Mouse (Mus musculus): ENCODE measurements around the gene Tbx19. TPM values are rescaled to one million over a fixed set of nuclear protein-coding genes. Genes with fewer than 3 reads are reported as not detected.

Tbx19 gene
- polyA plus RNA-seq, 1 experiment = 0.01 TPM

DNA sequence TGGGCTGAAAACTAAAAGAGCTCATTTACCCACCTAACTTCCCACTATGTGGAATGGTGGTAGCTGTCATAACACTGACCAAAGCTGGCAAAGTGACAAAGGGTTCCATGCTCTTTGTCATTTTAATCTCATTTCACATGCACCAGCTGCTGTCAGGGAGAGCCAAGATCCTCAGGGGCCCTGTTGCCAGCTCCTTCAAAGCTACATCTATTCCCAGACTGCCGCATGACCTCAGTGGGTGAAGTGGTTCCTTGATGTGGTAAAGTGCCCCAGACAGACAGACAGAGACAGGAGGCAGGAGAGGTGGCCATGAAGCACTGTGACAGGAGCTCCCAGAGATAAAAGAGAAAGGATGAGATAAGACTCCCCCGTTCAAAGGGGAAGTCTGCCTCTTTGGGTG lies 49.9 kb downstream of the Tbx19 start:
- no peaks in the 10 kb centered on the region for H3K9me3 ChIP-seq (ENCODE audit: control insufficient read depth, low read length)
- peaks cover 69% of the 10 kb centered on the region for H3K4me1 ChIP-seq (ENCODE audit: control insufficient read depth)
- no peak for TF ChIP-seq TAL1 (IDR thresholded peaks at IDR 0.05; ENCODE audit: low read length)
- no peak for TF ChIP-seq GATA1 (IDR thresholded peaks at IDR 0.05; ENCODE audit: low read length)
- H3K36me3 ChIP-seq (ENCODE audit: control insufficient read depth) = no peaks in the 10 kb centered on the region
- H3K4me3 ChIP-seq (replicated peaks) = no peak overlapping the region
- peaks cover 15% of the 10 kb centered on the region for H3K27me3 ChIP-seq (ENCODE audit: control insufficient read depth)

DNA sequence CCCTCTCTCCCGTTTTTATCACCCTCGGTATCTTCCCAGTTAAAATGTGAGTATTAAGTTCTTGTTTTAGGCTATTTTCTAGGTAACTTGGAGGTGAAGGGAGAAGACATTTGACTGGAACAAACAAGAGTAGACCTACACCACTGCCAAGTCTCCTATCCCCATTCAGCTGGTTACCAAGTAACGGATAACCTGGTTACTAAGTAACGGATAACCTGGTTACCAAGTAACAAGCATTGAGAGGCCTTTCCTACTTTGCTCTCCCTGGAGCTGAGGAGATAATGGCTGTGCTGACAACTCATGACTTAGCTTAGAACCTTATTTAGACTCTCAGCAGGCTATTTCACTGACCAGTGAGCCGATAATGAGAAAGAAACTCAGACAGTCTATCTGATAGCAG lies 51.4 kb downstream of the Tbx19 start:
- H3K4me1 ChIP-seq (ENCODE audit: control insufficient read depth) = peaks cover 69% of the 10 kb centered on the region
- H3K36me3 ChIP-seq (ENCODE audit: control insufficient read depth) = no peaks in the 10 kb centered on the region
- TF ChIP-seq TAL1 (IDR thresholded peaks at IDR 0.05; ENCODE audit: low read length) (no peak), GATA1 (IDR thresholded peaks at IDR 0.05; ENCODE audit: low read length) (no peak)
- H3K27me3 ChIP-seq (ENCODE audit: control insufficient read depth) = peaks cover 15% of the 10 kb centered on the region
- H3K4me3 ChIP-seq (replicated peaks) = no peak overlapping the region
- no peaks in the 10 kb centered on the region for H3K9me3 ChIP-seq (ENCODE audit: control insufficient read depth, low read length)

DNA sequence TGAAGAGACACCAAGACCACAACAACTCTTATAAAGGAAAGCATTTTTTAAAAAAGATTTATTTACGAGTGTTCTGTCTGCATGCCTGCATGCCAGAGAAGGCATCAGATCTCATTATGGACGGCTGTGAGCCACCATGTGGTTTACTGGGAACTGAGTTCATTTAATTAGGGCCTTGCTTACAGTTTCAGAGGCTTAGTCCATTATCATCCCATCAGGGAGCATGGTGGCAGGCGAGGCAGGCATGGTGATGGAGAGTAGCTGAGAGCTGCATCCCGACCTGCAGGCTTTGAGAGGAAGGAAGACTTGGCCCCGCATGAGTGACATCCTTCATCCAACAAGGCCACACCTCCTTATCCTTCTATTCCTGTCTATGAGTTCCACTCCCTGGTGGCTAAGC lies 52.1 kb downstream of the Tbx19 start:
- peaks cover 12% of the 10 kb centered on the region for H3K27me3 ChIP-seq (ENCODE audit: control insufficient read depth)
- no peak overlapping the region for H3K4me3 ChIP-seq (replicated peaks)
- no peak for TF ChIP-seq TAL1 (IDR thresholded peaks at IDR 0.05; ENCODE audit: low read length)
- no peak for TF ChIP-seq GATA1 (IDR thresholded peaks at IDR 0.05; ENCODE audit: low read length)
- H3K36me3 ChIP-seq (ENCODE audit: control insufficient read depth) = no peaks in the 10 kb centered on the region
- H3K9me3 ChIP-seq (ENCODE audit: control insufficient read depth, low read length) = no peaks in the 10 kb centered on the region
- H3K4me1 ChIP-seq (ENCODE audit: control insufficient read depth) = peaks cover 68% of the 10 kb centered on the region

DNA sequence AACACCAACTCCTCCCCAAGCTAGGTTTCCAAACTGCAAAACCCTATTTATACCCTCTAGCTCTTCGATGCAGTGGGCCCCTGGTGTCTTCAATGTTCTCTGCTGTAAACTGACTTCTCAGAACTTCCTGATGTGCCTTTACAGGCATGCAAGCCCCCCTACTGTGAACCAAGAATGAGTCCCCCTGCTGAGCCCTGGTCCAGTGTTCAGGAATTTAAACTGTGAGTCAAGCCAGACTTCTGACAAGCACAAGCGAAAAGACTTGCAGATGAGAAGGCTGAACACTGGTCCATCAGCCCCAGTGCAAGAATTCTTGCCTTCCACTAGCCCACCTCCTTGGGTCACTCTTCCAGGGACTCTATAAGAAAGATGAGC lies 54.6 kb downstream of the Tbx19 start:
- H3K4me1 ChIP-seq (ENCODE audit: control insufficient read depth) = peaks cover 67% of the 10 kb centered on the region
- no peaks in the 10 kb centered on the region for H3K9me3 ChIP-seq (ENCODE audit: control insufficient read depth, low read length)
- no peaks in the 10 kb centered on the region for H3K36me3 ChIP-seq (ENCODE audit: control insufficient read depth)
- TF ChIP-seq GATA1 (IDR thresholded peaks at IDR 0.05; ENCODE audit: low read length) (no peak), TAL1 (IDR thresholded peaks at IDR 0.05; ENCODE audit: low read length) (no peak)
- H3K4me3 ChIP-seq (replicated peaks) = peak overlapping the region; percentile 7
- no peaks in the 10 kb centered on the region; the same call in 1 of the 2 replicates for H3K27me3 ChIP-seq (ENCODE audit: control insufficient read depth)

DNA sequence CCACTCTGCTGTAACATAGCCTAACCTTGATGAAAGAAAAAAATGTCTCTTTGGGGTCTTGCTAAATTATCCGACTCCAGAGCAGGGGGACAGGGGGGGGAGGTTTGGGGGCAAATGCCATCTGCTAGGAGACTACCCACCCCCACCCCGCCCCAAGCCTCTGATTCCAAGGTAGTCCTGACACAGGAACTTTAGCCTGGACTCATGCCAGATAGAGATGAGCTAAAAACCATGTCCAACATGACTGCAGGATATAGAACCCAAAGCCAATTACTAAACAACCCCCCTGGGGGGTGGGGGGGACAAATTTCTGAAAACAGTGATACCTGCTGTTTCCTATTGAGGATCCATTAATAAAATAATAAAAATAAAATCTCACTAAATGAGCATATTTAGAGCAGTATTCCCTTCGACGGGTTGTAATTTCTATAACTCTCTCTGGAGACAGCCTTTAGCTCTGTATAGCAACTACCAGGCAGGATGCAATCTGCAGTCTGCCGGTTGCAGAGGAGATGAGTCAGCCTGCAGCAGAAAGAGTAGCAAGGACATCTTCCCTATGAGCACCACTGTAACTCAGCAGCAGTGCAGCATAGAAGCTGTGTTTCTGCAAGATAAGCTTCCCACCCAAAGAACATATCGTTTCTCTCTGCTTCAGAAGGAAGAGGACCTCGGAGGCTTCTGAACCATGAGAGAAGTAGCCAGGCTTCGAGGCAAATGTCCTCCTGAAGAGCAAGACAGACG lies 55.1 kb downstream of the Tbx19 start:
- Histone ChIP-seq H3K36me3 (ENCODE audit: control insufficient read depth) (no peaks in the 10 kb centered on the region), H3K4me3 (replicated peaks) (peak overlapping the region; percentile 52), H3K4me1 (ENCODE audit: control insufficient read depth) (peaks cover 61% of the 10 kb centered on the region), H3K27me3 (ENCODE audit: control insufficient read depth) (no peaks in the 10 kb centered on the region; the same call in 1 of the 2 replicates), H3K9me3 (ENCODE audit: control insufficient read depth, low read length) (no peaks in the 10 kb centered on the region)
- peak; percentile 24; the same call in 1 of the 2 replicates for TF ChIP-seq GATA1 (IDR thresholded peaks at IDR 0.05; ENCODE audit: low read length)
- peak; percentile 73 for TF ChIP-seq TAL1 (IDR thresholded peaks at IDR 0.05; ENCODE audit: low read length)

DNA sequence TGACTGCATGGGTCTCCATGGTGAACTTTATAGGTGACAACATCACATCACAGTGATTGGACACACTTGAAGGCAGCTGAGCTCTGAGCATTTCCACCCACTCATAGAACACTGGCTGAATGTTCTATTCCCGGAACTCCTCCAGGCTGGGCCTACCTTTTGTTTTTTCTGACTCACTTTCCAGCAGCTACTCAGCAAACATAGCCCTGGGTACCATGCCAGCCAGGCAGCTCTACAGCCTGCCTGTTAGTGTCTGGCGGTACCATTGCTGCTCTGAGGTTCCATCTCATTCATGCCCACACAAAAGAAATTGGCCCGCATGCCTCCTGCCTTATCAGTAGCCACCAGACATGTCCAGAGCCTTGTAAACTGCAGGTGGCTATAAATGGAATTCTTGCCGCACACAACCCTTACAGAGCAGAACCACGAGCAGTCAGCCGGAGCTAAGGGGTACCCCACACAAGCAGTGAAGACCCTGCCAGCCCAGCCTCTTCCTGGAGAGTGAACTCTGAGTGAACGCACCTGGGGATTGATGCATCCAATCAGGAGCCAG lies 55.8 kb downstream of the Tbx19 start:
- Histone ChIP-seq H3K4me1 (ENCODE audit: control insufficient read depth) (peaks cover 55% of the 10 kb centered on the region), H3K36me3 (ENCODE audit: control insufficient read depth) (no peaks in the 10 kb centered on the region), H3K27me3 (ENCODE audit: control insufficient read depth) (no peaks in the 10 kb centered on the region; the same call in 1 of the 2 replicates), H3K9me3 (ENCODE audit: control insufficient read depth, low read length) (no peaks in the 10 kb centered on the region), H3K4me3 (replicated peaks) (peak overlapping the region; percentile 52)
- peak; percentile 72 for TF ChIP-seq GATA1 (IDR thresholded peaks at IDR 0.05; ENCODE audit: low read length)
- TF ChIP-seq TAL1 (IDR thresholded peaks at IDR 0.05; ENCODE audit: low read length) = peak; percentile 86

DNA sequence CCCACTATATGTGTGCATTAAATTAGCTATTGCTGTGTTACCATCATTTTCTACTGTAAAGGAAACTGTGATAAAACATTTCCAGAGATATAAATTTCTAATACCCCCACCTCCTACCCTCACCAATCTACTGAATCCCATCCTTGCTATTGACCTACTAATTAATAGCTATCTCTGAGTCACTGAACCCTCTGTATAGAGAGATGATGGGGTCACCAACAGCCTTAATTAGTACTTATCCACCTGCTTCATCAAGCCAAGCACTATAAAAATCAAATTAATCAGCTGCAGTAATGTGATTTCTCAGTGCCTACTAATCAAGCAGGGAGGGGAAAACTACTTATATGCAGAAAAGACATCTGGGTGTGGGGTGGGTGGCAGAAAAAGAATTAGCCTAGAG lies 61.0 kb downstream of the Tbx19 start:
- Histone ChIP-seq H3K9me3 (ENCODE audit: control insufficient read depth, low read length) (no peaks in the 10 kb centered on the region), H3K4me1 (ENCODE audit: control insufficient read depth) (peaks cover 12% of the 10 kb centered on the region), H3K36me3 (ENCODE audit: control insufficient read depth) (no peaks in the 10 kb centered on the region), H3K27me3 (ENCODE audit: control insufficient read depth) (no peaks in the 10 kb centered on the region), H3K4me3 (replicated peaks) (no peak overlapping the region)
- TF ChIP-seq GATA1 (IDR thresholded peaks at IDR 0.05; ENCODE audit: low read length) = no peak
- no peak for TF ChIP-seq TAL1 (IDR thresholded peaks at IDR 0.05; ENCODE audit: low read length)

DNA sequence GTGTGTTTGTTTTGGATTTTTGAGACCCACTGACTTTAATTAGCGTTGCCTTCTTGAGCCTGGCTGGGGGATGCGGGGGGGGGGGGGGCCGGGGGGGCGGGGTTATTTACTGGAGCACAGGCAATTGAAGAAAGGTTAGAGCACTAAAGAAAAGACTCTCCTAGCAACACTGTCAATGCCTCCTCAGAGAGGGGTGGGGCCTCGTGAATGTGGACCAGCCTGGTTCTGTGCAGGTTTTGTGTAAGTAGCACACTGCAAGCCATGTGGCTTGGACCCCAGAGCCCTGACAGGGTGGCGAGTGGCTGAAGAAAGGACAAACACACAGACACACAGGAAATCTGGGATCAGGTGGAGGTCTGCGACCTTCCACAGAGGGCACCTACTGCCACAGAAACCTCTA lies 65.7 kb downstream of the Tbx19 start:
- H3K4me3 ChIP-seq (replicated peaks) = no peak overlapping the region
- TF ChIP-seq GATA1 (IDR thresholded peaks at IDR 0.05; ENCODE audit: low read length) (no peak), TAL1 (IDR thresholded peaks at IDR 0.05; ENCODE audit: low read length) (no peak)
- H3K36me3 ChIP-seq (ENCODE audit: control insufficient read depth) = no peaks in the 10 kb centered on the region
- H3K27me3 ChIP-seq (ENCODE audit: control insufficient read depth) = peaks cover 13% of the 10 kb centered on the region
- H3K4me1 ChIP-seq (ENCODE audit: control insufficient read depth) = peaks cover 2% of the 10 kb centered on the region; the same call in 1 of the 2 replicates
- H3K9me3 ChIP-seq (ENCODE audit: control insufficient read depth, low read length) = no peaks in the 10 kb centered on the region

DNA sequence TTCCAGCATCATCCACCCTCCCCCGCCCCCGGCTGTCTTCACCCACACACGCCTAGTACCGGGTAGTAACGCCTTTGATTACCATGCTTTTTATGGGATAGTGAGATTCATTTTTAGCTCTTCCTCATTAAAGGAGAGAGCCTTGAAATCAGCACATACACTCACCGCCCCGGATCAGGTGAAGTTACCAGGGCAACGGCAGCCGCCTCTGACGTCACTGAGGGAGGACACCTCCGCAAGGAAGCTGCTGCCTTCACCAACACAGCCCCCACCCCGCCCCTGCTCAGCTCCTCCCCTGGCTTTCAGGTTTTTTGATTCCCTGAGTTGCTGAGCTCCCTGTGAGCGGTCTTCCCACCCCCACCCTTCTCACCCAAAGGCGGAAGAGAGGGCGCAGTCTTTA lies 68.9 kb downstream of the Tbx19 start:
- Histone ChIP-seq H3K9me3 (ENCODE audit: control insufficient read depth, low read length) (no peaks in the 10 kb centered on the region; the same call in 1 of the 2 replicates), H3K36me3 (ENCODE audit: control insufficient read depth) (no peaks in the 10 kb centered on the region), H3K27me3 (ENCODE audit: control insufficient read depth) (peaks cover 13% of the 10 kb centered on the region), H3K4me1 (ENCODE audit: control insufficient read depth) (peaks cover 2% of the 10 kb centered on the region; the same call in 1 of the 2 replicates), H3K4me3 (replicated peaks) (no peak overlapping the region)
- TF ChIP-seq TAL1 (IDR thresholded peaks at IDR 0.05; ENCODE audit: low read length) (no peak), GATA1 (IDR thresholded peaks at IDR 0.05; ENCODE audit: low read length) (no peak)
